ENCODE assay signal across 23 mouse cellular contexts in the genomic region with DNA sequence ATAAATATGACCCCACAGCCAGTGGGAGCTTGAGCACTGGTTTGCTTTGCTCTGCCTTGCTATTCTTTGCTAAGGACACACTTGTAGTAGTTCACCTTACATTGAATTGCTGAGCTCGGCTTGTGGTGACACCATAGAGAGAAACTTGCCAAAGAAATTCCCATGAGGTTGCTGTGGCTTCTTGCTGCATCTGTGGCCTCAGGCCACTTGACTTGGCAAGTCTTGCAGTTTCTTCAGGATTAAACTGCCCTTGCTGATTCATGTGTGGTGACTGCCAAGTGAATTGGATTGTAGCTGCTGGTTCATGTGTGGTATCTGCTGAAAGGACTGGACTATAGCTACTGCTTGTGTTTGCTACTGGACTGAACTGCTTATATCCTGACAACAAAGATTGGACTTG. TPM values are rescaled to one million over a fixed set of nuclear protein-coding genes. Genes with fewer than 3 reads are reported as not detected.
"Had no signal": no experiment of that assay in that cellular context is flagged by ENCODE, and none has a peak within 500 bp of the region (broad histone marks: within the 10 kb centered on the region; RNA-seq: fewer than 3 reads in every experiment).

No protein-coding gene starts in this region.

- H3K4me1 ChIP-seq: limb, embryonic 12.5 days; limb, embryonic 15.5 days; midbrain, embryonic 12.5 days; midbrain, embryonic 15.5 days; neural tube, embryonic 13.5 days had no signal

- H3K9ac ChIP-seq: limb, embryonic 12.5 days; limb, embryonic 15.5 days; liver, embryonic 14.5 days; liver, postnatal 0 days; lung, embryonic 14.5 days; midbrain, embryonic 12.5 days; midbrain, embryonic 15.5 days; neural tube, embryonic 13.5 days had no signal

- H3K9me3 ChIP-seq: limb, embryonic 12.5 days; limb, embryonic 15.5 days; midbrain, embryonic 12.5 days; midbrain, embryonic 15.5 days; neural tube, embryonic 13.5 days had no signal

- ATAC-seq: liver, postnatal 0 days; lung, postnatal 0 days; midbrain, embryonic 15.5 days had no signal

- H3K27ac ChIP-seq: kidney, postnatal 0 days; layer of hippocampus, adult 2 months; limb, embryonic 12.5 days; limb, embryonic 15.5 days; liver, embryonic 14.5 days; macrophage; midbrain, embryonic 12.5 days; midbrain, embryonic 15.5 days; neural tube, embryonic 13.5 days had no signal

- DNase-seq: kidney, postnatal 25 days; layer of hippocampus, adult 9-11 months; liver, postnatal 0 days; lung, embryonic 14.5 days; retina, postnatal 1 day; thymus, adult 18-20 months; thymus, postnatal 36 days had no signal

- H3K27me3 ChIP-seq: limb, embryonic 15.5 days; midbrain, embryonic 12.5 days; midbrain, embryonic 15.5 days; neural tube, embryonic 13.5 days had no signal

- H3K4me3 ChIP-seq: layer of hippocampus, adult 2 months; limb, embryonic 12.5 days; limb, embryonic 15.5 days; midbrain, embryonic 12.5 days; midbrain, embryonic 15.5 days; myocyte; neural tube, embryonic 13.5 days had no signal

- H3K36me3 ChIP-seq: limb, embryonic 12.5 days; limb, embryonic 15.5 days; midbrain, embryonic 12.5 days; midbrain, embryonic 15.5 days; neural tube, embryonic 13.5 days had no signal

- H3K4me2 ChIP-seq: limb, embryonic 12.5 days; limb, embryonic 15.5 days; liver, embryonic 11.5 days; lung, embryonic 14.5 days; midbrain, embryonic 12.5 days; midbrain, embryonic 15.5 days; neural tube, embryonic 13.5 days had no signal

RNA-seq across cellular contexts. Expression of a gene that starts 13.0 kb away (rescaled TPM):
- total RNA-seq: megakaryocyte, adult 5-6 weeks; neutrophil, adult 5-6 weeks had no signal
- polyA plus RNA-seq: liver, postnatal 0 days; macrophage; spleen, adult 2 months; testis, adult 2 months had no signal
